Mouse (Mus musculus): Measurements from ENCODE around the gene Me3. TPM values are rescaled to one million over a fixed set of nuclear protein-coding genes. Genes with fewer than 3 reads are reported as not detected.

Me3 gene
- polyA plus RNA-seq, 1 experiment: 7.8 TPM

GRCm38 (mm10) chr7:89657692-89658212, 25.6 kb downstream of the Me3 start:
- DNase-seq: no peak
- TF ChIP-seq CTCF (IDR thresholded peaks at IDR 0.05; ENCODE audit: borderline replicate concordance, control insufficient read depth, extremely low read depth, insufficient read depth, low read length, poor library complexity) (no peak), POLR2A (IDR thresholded peaks at IDR 0.05; ENCODE audit: control insufficient read depth, extremely low read depth, insufficient read depth, low read length, poor library complexity) (no peak)
- no peaks in the 10 kb centered on the region for H3K36me3 ChIP-seq (ENCODE audit: control insufficient read depth, insufficient read depth, low read length)
- H3K27ac ChIP-seq (ENCODE audit: control insufficient read depth, insufficient read depth, low read length): no peak overlapping the region
- H3K4me1 ChIP-seq (replicated peaks; ENCODE audit: control insufficient read depth, insufficient read depth, low read length): no peaks in the 10 kb centered on the region
- H3K27me3 ChIP-seq (ENCODE audit: control insufficient read depth, insufficient read depth, low read length): no peaks in the 10 kb centered on the region
- H3K4me3 ChIP-seq (ENCODE audit: control insufficient read depth, insufficient read depth, low read length): no peak overlapping the region
- 82% methylated on average over 7 of the region's 7 CpGs for WGBS

GRCm38 (mm10) chr7:89664197-89664596, 32.0 kb downstream of the Me3 start:
- no peaks in the 10 kb centered on the region for H3K36me3 ChIP-seq (ENCODE audit: control insufficient read depth, insufficient read depth, low read length)
- 15% methylated on average over 5 of the region's 5 CpGs for WGBS
- no peaks in the 10 kb centered on the region for H3K4me1 ChIP-seq (replicated peaks; ENCODE audit: control insufficient read depth, insufficient read depth, low read length)
- TF ChIP-seq POLR2A (IDR thresholded peaks at IDR 0.05; ENCODE audit: control insufficient read depth, extremely low read depth, insufficient read depth, low read length, poor library complexity): no peak
- TF ChIP-seq CTCF (IDR thresholded peaks at IDR 0.05; ENCODE audit: borderline replicate concordance, control insufficient read depth, extremely low read depth, insufficient read depth, low read length, poor library complexity): no peak
- no peak for DNase-seq
- H3K27me3 ChIP-seq (ENCODE audit: control insufficient read depth, insufficient read depth, low read length): no peaks in the 10 kb centered on the region
- no peak overlapping the region for H3K27ac ChIP-seq (ENCODE audit: control insufficient read depth, insufficient read depth, low read length)
- no peak overlapping the region for H3K4me3 ChIP-seq (ENCODE audit: control insufficient read depth, insufficient read depth, low read length)

DNA sequence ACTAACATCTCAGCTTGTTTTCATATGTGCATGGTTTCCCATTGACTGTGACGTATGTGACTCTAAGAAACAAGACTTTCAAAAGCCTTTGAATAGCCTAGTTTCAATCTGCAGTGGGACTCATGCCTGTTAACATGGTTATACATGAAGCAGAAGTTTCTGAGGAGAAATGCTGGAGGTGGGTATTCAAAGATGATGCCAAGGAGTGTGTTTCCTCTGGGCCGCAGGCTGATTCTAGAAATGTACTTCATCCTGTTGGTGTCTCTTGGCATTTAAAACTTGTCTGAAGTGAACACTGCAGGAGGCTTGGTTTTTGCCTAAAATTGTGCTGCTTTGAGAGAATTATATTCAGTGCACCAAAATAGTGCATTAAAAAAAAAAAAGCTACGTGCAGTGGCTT, 34.2 kb downstream of the Me3 start:
- Histone ChIP-seq H3K36me3 (ENCODE audit: control insufficient read depth, insufficient read depth, low read length) (no peaks in the 10 kb centered on the region), H3K27me3 (ENCODE audit: control insufficient read depth, insufficient read depth, low read length) (no peaks in the 10 kb centered on the region), H3K4me1 (replicated peaks; ENCODE audit: control insufficient read depth, insufficient read depth, low read length) (no peaks in the 10 kb centered on the region), H3K27ac (ENCODE audit: control insufficient read depth, insufficient read depth, low read length) (no peak overlapping the region), H3K4me3 (ENCODE audit: control insufficient read depth, insufficient read depth, low read length) (no peak overlapping the region)
- DNase-seq: no peak
- no peak for TF ChIP-seq CTCF (IDR thresholded peaks at IDR 0.05; ENCODE audit: borderline replicate concordance, control insufficient read depth, extremely low read depth, insufficient read depth, low read length, poor library complexity)
- TF ChIP-seq POLR2A (IDR thresholded peaks at IDR 0.05; ENCODE audit: control insufficient read depth, extremely low read depth, insufficient read depth, low read length, poor library complexity): no peak
- 92% methylated on average over 3 of the region's 3 CpGs for WGBS

DNA sequence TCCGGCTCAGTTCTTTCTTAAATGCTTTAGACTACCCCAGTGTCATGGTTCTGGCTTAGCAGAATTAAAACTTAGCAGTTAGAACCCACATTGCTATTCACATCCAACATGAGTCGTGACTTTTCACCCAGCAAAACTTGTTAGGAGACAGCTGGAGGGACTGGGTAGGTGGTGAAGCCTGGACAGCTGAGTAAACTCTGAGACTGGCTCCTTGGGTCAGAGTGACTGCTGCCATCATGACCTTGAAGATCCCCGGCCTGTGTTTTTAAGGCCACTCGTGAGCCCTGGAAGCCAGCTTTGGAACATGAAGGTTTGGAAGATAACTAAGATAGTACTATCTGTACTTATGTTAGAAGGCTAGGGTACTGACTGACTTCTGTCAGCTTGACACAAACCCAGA, 35.4 kb downstream of the Me3 start:
- DNase-seq: no peak
- Histone ChIP-seq H3K4me1 (replicated peaks; ENCODE audit: control insufficient read depth, insufficient read depth, low read length) (no peaks in the 10 kb centered on the region), H3K4me3 (ENCODE audit: control insufficient read depth, insufficient read depth, low read length) (no peak overlapping the region), H3K27me3 (ENCODE audit: control insufficient read depth, insufficient read depth, low read length) (no peaks in the 10 kb centered on the region), H3K36me3 (ENCODE audit: control insufficient read depth, insufficient read depth, low read length) (no peaks in the 10 kb centered on the region), H3K27ac (ENCODE audit: control insufficient read depth, insufficient read depth, low read length) (no peak overlapping the region)
- TF ChIP-seq POLR2A (IDR thresholded peaks at IDR 0.05; ENCODE audit: control insufficient read depth, extremely low read depth, insufficient read depth, low read length, poor library complexity): no peak
- no peak for TF ChIP-seq CTCF (IDR thresholded peaks at IDR 0.05; ENCODE audit: borderline replicate concordance, control insufficient read depth, extremely low read depth, insufficient read depth, low read length, poor library complexity)
- 93% methylated on average over 4 of the region's 4 CpGs for WGBS

GRCm38 (mm10) chr7:89669461-89669860, 37.3 kb downstream of the Me3 start:
- H3K27me3 ChIP-seq (ENCODE audit: control insufficient read depth, insufficient read depth, low read length): no peaks in the 10 kb centered on the region
- TF ChIP-seq POLR2A (IDR thresholded peaks at IDR 0.05; ENCODE audit: control insufficient read depth, extremely low read depth, insufficient read depth, low read length, poor library complexity): no peak
- no peak for TF ChIP-seq CTCF (IDR thresholded peaks at IDR 0.05; ENCODE audit: borderline replicate concordance, control insufficient read depth, extremely low read depth, insufficient read depth, low read length, poor library complexity)
- no peak overlapping the region for H3K27ac ChIP-seq (ENCODE audit: control insufficient read depth, insufficient read depth, low read length)
- 93% methylated on average over 6 of the region's 6 CpGs for WGBS
- no peaks in the 10 kb centered on the region for H3K4me1 ChIP-seq (replicated peaks; ENCODE audit: control insufficient read depth, insufficient read depth, low read length)
- no peaks in the 10 kb centered on the region for H3K36me3 ChIP-seq (ENCODE audit: control insufficient read depth, insufficient read depth, low read length)
- no peak for DNase-seq
- no peak overlapping the region for H3K4me3 ChIP-seq (ENCODE audit: control insufficient read depth, insufficient read depth, low read length)

- 92% methylated on average over 6 of the region's 6 CpGs for WGBS
- TF ChIP-seq POLR2A (IDR thresholded peaks at IDR 0.05; ENCODE audit: control insufficient read depth, extremely low read depth, insufficient read depth, low read length, poor library complexity): no peak
- TF ChIP-seq CTCF (IDR thresholded peaks at IDR 0.05; ENCODE audit: borderline replicate concordance, control insufficient read depth, extremely low read depth, insufficient read depth, low read length, poor library complexity): no peak
- Histone ChIP-seq H3K36me3 (ENCODE audit: control insufficient read depth, insufficient read depth, low read length) (no peaks in the 10 kb centered on the region), H3K27me3 (ENCODE audit: control insufficient read depth, insufficient read depth, low read length) (no peaks in the 10 kb centered on the region), H3K4me3 (ENCODE audit: control insufficient read depth, insufficient read depth, low read length) (no peak overlapping the region), H3K4me1 (replicated peaks; ENCODE audit: control insufficient read depth, insufficient read depth, low read length) (no peaks in the 10 kb centered on the region), H3K27ac (ENCODE audit: control insufficient read depth, insufficient read depth, low read length) (no peak overlapping the region)
- DNase-seq: no peak
Observed at GRCm38 (mm10) chr7:89671104-89671831, 39.1 kb downstream of the Me3 start.

All from thymus, adult 2 months (tissue).